Mouse (Mus musculus) forebrain, embryonic 11.5 days (tissue): ENCODE measurements at regions not wholly inside any gene's neighbourhood (a gene's known extent, or its start where the extent isn't known, plus 50 kb on each side); places are given as distances from the start of the nearest gene placed in this dataset.

Experiments
- ATAC-seq: fragments of 200-750 bp; cut with Nextera tagmentation; replicated peaks from 2 replicates; pipeline ENCODE4 v1.8.0; 2017; ENCODE audit warnings: moderate TSS enrichment; ENCODE audit not compliant: low FRiP score
- DNase-seq: peaks from one replicate; pipeline ENCODE4 v3.0.0-alpha.2; 2017; ENCODE audit warnings: low spot score
- H3K27ac ChIP-seq: fragments of 300-500 bp; sonication (generic); 2 replicates; pipeline ENCODE4 v1.5.1; 2014; ENCODE audit warnings: low read depth, low read length
- H3K27me3 ChIP-seq: fragments of 300-500 bp; sonication (generic); 2 replicates; pipeline ENCODE4 v1.6.1; 2014; ENCODE audit warnings: mild to moderate bottlenecking, low read length, mixed read lengths; ENCODE audit not compliant: control insufficient read depth, insufficient read depth
- H3K36me3 ChIP-seq: fragments of 300-500 bp; sonication (generic); 2 replicates; pipeline ENCODE4 v1.6.1; 2014; ENCODE audit warnings: mild to moderate bottlenecking, low read length, moderate library complexity, mixed read lengths; ENCODE audit not compliant: control insufficient read depth, insufficient read depth
- H3K4me1 ChIP-seq: fragments of 300-500 bp; sonication (generic); replicated peaks from 2 replicates; pipeline ENCODE4 v1.6.1; 2014; ENCODE audit warnings: low read length, mixed read lengths; ENCODE audit not compliant: control insufficient read depth, insufficient read depth
- H3K4me2 ChIP-seq: fragments of 300-500 bp; sonication (generic); 2 replicates; pipeline ENCODE4 v1.6.1; 2014; ENCODE audit warnings: low read depth, mild to moderate bottlenecking, low read length, moderate library complexity, mixed read lengths; ENCODE audit not compliant: severe bottlenecking
- H3K4me3 ChIP-seq: fragments of 300-500 bp; sonication (generic); 2 replicates; pipeline ENCODE4 v1.5.1; 2014; ENCODE audit warnings: low read depth, low read length
- H3K9ac ChIP-seq: fragments of 300-500 bp; sonication (generic); 2 replicates; pipeline ENCODE4 v1.6.1; 2014; ENCODE audit warnings: low read length
- H3K9me3 ChIP-seq: fragments of 300-500 bp; sonication (generic); 2 replicates; pipeline ENCODE4 v1.6.1; 2016; ENCODE audit warnings: low read length, mixed read lengths; ENCODE audit not compliant: control insufficient read depth
- WGBS: fragments of 180-500 bp; shearing (Covaris S2); extraction: QIAGEN DNeasy Blood & Tissue Kit; methylation state at CpG from one replicate; pipeline ENCODE4 v1.1.7; 2014; 5-methylcytosine and 5-hydroxymethylcytosine counted together

DNA sequence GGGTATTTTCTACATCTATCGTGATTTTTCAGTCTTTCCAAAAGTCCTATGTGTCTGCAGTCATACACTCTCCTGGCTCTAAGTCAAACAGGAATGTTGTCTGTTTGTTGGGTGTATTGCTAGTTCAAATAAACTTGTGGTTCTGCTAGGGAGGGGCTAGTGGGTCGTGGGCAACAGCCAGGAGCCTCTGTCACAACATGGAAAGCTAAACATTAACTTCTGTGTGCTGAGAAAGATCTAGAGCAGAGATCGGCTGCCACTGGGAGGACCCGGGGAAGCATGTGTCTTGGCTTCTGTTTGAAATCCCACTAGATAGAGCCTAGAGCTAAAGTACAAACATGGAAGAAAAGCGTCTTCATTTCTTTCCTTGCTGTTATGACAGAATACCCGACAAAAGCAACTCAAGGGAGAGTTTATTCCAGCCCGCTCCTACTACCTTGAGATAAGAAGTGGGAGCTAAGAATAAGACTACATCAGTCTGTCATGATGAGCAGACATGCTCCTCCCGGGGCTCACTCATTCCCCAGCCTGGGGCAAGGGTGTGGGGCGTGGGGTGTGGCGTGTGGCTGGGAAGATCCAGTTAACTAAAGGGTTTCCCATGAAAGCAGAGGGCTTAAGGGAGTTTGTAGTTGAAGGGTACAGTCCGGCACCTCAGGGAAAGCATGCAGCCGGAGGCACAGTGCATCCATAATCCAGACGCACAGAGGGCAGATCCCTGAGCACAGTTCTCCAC, 190.7 kb downstream of the Rybp start:
- H3K9ac ChIP-seq: no peak overlapping the region
- H3K9me3 ChIP-seq: no peaks in the 10 kb centered on the region
- DNase-seq (no peak), ATAC-seq (no peak)
- H3K36me3 ChIP-seq: no peaks in the 10 kb centered on the region
- no peak overlapping the region for H3K27ac ChIP-seq
- no peak overlapping the region for H3K4me3 ChIP-seq
- 86% methylated on average over 13 of the region's 13 CpGs for WGBS
- no peaks in the 10 kb centered on the region for H3K4me1 ChIP-seq
- no peaks in the 10 kb centered on the region; the same call in 1 of the 2 replicates for H3K27me3 ChIP-seq
- H3K4me2 ChIP-seq: no peak overlapping the region

DNA sequence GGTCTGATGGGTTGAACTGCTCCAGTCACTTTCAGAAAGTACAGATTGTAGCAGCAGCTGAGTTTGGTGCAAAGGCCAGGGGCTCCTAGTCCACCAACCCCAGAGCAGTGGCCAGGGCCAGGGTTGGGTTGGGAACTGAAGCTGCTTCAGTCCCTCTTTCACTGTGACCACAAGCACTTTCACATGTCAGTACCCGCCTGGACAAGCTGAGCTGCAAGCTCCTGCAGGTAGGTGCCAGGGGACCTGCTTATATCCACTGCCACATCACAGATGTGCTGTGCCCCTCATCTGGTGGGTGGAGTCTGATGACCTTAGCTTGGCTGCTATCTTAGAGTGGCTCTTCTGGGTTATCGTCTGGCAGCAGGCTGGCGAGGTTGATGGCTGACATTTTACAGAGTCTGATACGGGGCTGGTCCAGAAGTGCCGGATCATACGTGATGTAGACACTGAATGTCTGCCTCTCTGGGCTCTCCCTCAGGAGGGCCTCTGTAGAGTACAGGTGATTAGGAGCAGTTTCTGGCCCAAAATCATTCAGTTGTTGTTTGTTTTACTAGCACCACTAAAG, 192.6 kb downstream of the Rybp start:
- ATAC-seq (no peak), DNase-seq (no peak)
- no peaks in the 10 kb centered on the region for H3K36me3 ChIP-seq
- WGBS: 94% methylated on average over 6 of the region's 6 CpGs
- no peaks in the 10 kb centered on the region; the same call in 1 of the 2 replicates for H3K27me3 ChIP-seq
- H3K4me3 ChIP-seq: no peak overlapping the region
- no peak overlapping the region for H3K4me2 ChIP-seq
- no peaks in the 10 kb centered on the region for H3K9me3 ChIP-seq
- no peaks in the 10 kb centered on the region for H3K4me1 ChIP-seq
- H3K27ac ChIP-seq: no peak overlapping the region
- no peak overlapping the region for H3K9ac ChIP-seq

DNA sequence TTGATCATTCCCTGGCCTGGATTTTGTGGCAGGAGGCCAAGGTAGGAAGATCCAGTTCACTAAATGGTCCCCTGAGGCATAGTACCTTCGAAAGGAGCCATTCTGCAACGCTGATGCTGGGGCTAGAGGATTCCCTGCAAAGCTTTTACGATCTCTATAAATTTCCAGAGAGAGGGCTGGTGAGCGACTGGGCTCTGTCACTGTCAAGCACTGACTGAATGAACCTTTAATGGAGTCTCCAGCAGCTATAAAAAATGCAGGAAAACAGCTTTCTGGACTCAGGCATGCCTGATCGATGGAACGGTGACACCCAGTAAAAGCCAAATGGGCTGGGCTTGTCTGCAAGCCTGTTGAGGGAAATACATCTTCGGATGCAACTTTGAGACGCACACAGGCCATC, 194.4 kb downstream of the Rybp start:
- no peak for ATAC-seq
- H3K9ac ChIP-seq: no peak overlapping the region
- H3K4me3 ChIP-seq: no peak overlapping the region
- H3K4me1 ChIP-seq: no peaks in the 10 kb centered on the region
- H3K36me3 ChIP-seq: no peaks in the 10 kb centered on the region
- no peaks in the 10 kb centered on the region for H3K9me3 ChIP-seq
- DNase-seq: no peak
- no peak overlapping the region for H3K4me2 ChIP-seq
- no peaks in the 10 kb centered on the region for H3K27me3 ChIP-seq
- H3K27ac ChIP-seq: no peak overlapping the region
- 90% methylated on average over 8 of the region's 8 CpGs for WGBS

DNA sequence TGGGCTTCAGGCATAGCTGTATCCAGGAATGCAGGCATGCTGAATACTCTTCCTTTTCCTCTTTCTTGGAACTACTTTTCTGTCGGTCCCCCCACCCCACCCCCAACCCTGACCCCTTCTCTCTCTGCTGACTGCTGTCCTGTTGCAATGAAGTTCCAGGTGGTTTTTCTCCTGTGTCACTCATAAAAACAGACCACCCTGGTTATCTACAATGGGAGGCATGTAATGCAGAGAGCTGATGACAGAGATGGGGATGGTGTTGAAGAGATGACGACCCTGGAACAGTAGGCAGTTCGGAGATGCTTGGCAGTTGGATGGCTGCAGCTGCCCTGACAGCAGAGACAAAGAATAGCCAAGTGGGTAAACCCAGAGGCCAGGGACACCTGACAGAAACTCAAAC, 195.5 kb downstream of the Rybp start:
- no peak overlapping the region for H3K27ac ChIP-seq

DNA sequence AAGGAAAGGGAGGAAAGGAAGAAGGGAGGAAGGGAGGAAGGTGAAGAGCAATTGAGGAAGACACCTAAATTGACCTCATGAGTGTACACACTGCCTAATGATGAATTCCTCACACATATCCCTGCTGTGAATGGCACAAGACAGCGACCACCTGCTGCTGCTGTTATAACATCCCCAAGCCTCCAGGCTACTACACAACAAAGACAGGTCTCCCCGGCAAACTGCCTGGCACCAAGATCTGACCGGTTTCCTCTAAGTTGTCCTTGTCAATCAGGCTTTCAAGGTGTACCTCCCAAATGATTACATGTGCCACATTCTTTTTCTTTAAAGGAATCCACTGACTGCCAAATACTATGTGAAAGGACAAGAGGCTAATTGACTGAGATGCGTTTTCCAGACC, 198.7 kb downstream of the Rybp start:
- Histone ChIP-seq H3K36me3 (no peaks in the 10 kb centered on the region), H3K4me2 (no peak overlapping the region), H3K4me1 (no peaks in the 10 kb centered on the region), H3K4me3 (no peak overlapping the region), H3K27ac (no peak overlapping the region), H3K9me3 (no peaks in the 10 kb centered on the region), H3K27me3 (no peaks in the 10 kb centered on the region), H3K9ac (no peak overlapping the region)
- 64% methylated on average over 4 of the region's 4 CpGs for WGBS
- no peak for DNase-seq
- no peak for ATAC-seq

More for the DNA sequence above, 195.5 kb downstream of the Rybp start:
- Histone ChIP-seq H3K9me3 (no peaks in the 10 kb centered on the region), H3K4me1 (no peaks in the 10 kb centered on the region), H3K9ac (no peak overlapping the region), H3K4me2 (no peak overlapping the region), H3K27me3 (no peaks in the 10 kb centered on the region), H3K4me3 (no peak overlapping the region), H3K36me3 (no peaks in the 10 kb centered on the region)
- no peak for ATAC-seq
- DNase-seq: no peak
- 70% methylated on average over 3 of the region's 3 CpGs for WGBS

DNA sequence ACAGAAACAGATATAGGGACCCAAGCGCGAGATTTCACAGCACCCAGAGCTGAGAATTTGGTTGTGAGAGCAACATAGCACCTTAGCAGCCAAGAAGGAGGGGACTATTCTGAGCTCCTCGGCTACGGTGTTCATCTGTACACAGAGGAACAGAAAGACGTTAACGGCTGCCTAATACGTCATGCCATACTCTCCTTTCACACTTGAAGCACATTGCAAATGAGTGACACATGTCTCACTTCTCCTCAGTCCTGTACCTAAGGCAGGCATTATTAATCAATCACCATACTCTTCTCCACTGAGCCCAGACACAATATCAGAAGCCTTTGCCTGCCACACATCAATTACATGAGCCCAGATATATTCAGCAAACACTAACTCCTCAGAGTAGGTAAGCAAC, 200.5 kb downstream of the Rybp start:
- Histone ChIP-seq H3K27ac (no peak overlapping the region), H3K4me1 (no peaks in the 10 kb centered on the region), H3K27me3 (no peaks in the 10 kb centered on the region), H3K4me2 (no peak overlapping the region), H3K36me3 (no peaks in the 10 kb centered on the region), H3K9ac (no peak overlapping the region), H3K4me3 (no peak overlapping the region), H3K9me3 (no peaks in the 10 kb centered on the region)
- no peak for ATAC-seq
- no peak for DNase-seq
- 84% methylated on average over 7 of the region's 7 CpGs for WGBS

DNA sequence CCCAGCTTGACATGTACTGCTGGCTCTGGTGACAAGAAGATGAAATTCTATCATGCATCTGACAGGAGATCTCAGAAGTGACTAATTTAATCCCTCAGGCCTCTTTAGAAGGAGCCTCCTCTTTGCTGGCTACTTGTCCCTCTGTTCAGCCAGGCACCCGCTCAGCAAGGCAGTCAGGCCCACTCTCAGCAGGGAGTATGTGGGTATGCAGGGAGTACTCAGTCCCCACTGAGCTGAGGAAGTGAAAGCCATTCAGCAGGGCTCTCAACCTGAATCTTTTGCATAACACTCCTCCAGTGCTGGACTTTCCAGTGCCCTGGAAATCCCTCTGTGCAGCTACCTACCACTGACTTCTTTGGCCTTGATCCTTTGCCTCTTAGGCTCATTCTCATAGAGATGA, 201.3 kb downstream of the Rybp start:
- no peak for DNase-seq
- no peak for ATAC-seq
- no peaks in the 10 kb centered on the region for H3K27me3 ChIP-seq
- no peak overlapping the region for H3K4me3 ChIP-seq
- H3K9ac ChIP-seq: no peak overlapping the region
- no peaks in the 10 kb centered on the region for H3K36me3 ChIP-seq
- H3K9me3 ChIP-seq: no peaks in the 10 kb centered on the region
- no peak overlapping the region for H3K4me2 ChIP-seq
- 41% methylated on average over 1 of the region's 1 CpGs for WGBS
- H3K4me1 ChIP-seq: no peaks in the 10 kb centered on the region
- H3K27ac ChIP-seq: no peak overlapping the region

DNA sequence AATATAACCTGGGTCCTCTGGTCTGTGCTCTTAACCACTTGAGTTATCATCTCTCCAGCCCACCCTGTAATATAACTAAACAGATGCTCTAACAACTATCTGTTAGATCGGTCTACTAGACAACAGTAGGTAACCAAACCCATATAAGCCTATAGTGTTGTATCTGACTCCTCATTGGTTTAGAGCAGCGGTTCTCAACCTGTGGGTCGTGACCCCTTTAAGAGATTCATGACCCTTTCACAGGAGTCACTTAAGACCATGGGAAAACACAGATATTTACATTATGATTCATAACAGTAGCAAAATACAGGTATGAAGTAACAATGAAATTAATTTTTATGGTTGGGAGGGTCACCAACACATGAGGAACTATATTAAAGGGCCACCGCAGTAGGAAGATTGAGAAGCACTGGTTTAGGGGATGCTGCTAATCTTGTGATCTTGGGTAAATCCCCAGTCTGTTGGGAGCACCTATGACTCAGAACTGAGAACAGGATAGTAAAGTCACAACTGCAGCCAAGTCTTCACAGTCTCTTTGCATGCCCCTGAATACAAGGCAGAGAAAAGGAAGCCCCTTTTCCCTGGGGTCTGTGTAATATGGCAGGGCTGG, 203.3 kb downstream of the Rybp start:
- no peak for DNase-seq
- H3K9ac ChIP-seq: no peak overlapping the region
- no peaks in the 10 kb centered on the region for H3K36me3 ChIP-seq
- no peak for ATAC-seq
- 92% methylated on average over 4 of the region's 4 CpGs for WGBS
- H3K27ac ChIP-seq: no peak overlapping the region
- H3K27me3 ChIP-seq: no peaks in the 10 kb centered on the region
- H3K4me3 ChIP-seq: no peak overlapping the region
- no peak overlapping the region for H3K4me2 ChIP-seq
- no peaks in the 10 kb centered on the region for H3K4me1 ChIP-seq
- no peaks in the 10 kb centered on the region for H3K9me3 ChIP-seq

DNA sequence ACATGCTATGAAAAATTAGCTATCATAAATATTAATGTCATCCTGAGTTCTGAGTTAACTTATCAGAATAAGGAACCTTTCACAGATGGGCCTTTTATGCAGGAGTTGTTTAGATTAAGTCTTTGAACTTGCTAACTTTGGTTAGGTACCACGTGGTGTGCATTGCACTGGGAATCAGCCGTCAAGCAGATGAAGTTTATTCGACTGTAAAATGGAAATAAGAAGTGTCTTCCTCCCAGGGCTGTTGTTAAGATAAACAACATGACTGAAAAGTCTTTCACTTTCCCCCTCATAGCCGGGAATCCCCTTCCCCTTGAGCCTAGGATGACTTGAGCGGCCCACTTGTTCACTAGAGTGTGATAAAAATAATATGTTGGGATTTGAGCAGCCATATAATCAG, 204.2 kb downstream of the Rybp start:
- DNase-seq (no peak), ATAC-seq (no peak)

More for the DNA sequence above, 204.2 kb downstream of the Rybp start:
- H3K27me3 ChIP-seq: no peaks in the 10 kb centered on the region
- H3K27ac ChIP-seq: no peak overlapping the region
- H3K9ac ChIP-seq: no peak overlapping the region
- 86% methylated on average over 5 of the region's 5 CpGs for WGBS
- H3K36me3 ChIP-seq: no peaks in the 10 kb centered on the region
- no peak overlapping the region for H3K4me3 ChIP-seq
- H3K4me2 ChIP-seq: no peak overlapping the region
- H3K4me1 ChIP-seq: no peaks in the 10 kb centered on the region
- H3K9me3 ChIP-seq: no peaks in the 10 kb centered on the region
